Mouse (Mus musculus): ENCODE measurements around the gene Nupl2.
A peak's percentile ranks its signal among the peaks of the same experiment; 100 is the strongest.

The Nupl2 gene

DNA sequence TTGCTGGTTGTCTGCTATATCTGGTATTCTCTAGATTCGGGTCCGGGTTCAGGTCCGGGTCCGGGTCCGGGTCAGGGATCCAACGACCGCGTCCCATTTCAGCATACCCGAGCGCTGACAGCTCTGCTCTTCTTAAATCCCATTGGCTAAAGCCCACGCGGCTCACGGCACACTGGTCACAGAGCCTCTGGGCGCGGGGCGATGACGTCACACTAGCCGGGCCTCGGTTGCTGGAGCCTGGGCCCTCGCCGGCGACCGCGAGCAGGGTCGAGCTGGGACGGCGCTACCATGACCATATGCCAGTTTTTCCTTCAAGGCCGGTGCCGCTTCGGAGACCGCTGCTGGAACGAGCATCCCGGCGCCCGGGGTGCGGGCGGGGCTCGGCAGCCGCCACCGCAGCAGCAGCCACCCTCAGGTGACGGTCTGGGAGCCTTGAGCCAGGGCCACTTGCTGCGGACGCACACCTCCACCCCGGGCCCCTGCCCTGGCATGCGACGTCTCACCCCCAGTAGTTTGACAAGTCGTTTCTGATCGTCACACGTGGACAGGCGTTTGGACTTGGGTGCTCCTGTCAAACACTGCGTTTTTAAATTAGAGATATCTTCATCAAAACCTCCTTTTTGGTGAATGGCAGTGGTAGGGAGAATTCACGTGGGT lies at the start of gene Nupl2:
TSS of gene Nupl2 (plus strand) at position 175 of the 657 bp plus-strand sequence.
- peak; percentile 93 for DNase-seq (ENCODE audit: low spot score)

- DNase-seq (ENCODE audit: low spot score) = no peak
These were observed 42.5 kb upstream of the Nupl2 start for GRCm38 (mm10) chr5:24122221-24122620.

- DNase-seq (ENCODE audit: low spot score) = no peak
These were observed 40.6 kb upstream of the Nupl2 start for GRCm38 (mm10) chr5:24124175-24124574.

- no peak for DNase-seq (ENCODE audit: low spot score)
These were observed 40.0 kb upstream of the Nupl2 start for GRCm38 (mm10) chr5:24124579-24125276.

DNA sequence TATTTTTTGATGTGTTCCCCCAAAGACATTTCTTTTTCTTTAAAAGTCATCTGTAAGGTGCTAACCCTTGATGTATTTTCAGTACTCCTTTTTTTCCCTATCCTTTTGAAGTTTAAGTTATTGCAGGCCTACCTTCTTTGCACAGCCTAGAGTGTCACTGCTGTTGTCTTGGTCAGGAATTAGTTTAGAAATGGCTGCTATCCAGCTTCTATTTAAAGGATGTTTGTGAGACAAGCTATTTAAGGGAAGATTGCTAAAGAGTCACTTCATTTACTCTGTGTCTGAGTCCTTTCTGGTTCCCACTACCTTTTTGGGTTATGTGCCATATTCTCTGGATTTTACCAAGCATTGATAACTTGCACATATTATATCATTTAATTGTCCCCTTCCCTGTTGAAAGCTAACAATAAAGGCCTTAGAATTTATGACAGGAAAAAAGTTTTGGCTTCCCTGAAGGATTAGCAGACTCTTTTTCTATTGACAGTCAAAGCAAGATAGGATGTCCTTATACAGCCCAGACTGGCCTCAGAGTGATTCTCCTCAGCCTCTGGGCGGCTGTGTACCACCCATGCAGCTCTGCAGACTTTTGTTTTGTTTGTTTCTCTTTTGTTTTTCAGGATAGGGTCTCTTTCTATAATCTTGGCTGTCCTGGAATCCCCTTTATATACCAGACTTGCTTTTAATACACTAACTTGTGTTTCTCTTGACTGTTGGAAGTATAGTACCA lies 38.7 kb upstream of the Nupl2 start:
- no peak for DNase-seq (ENCODE audit: low spot score)

- no peak for DNase-seq (ENCODE audit: low spot score)
These were observed 37.8 kb upstream of the Nupl2 start for GRCm38 (mm10) chr5:24126967-24127366.

GRCm38 (mm10) chr5:24146964-24147363 lies 17.8 kb upstream of the Nupl2 start:
- no peak for DNase-seq (ENCODE audit: low spot score)

DNA sequence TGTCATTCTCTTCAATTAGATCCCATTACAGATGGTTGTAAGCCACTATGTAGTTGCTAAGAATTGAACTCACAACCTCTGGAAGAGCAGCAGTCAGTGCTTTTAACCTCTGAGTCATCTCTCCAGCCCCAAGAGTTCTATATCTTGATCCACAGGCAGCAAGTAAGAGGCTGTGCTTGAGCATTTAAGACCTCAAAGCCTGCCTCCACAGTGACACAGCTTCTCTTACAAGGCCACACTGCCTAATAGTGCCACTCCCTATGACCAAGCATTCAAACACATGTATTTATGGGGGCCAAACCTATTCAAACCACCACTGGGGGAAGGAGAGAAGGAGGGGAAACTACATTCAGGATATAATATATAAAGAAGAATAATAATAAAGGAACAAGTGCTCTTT lies 12.6 kb upstream of the Nupl2 start:
- no peak for DNase-seq (ENCODE audit: low spot score)

DNA sequence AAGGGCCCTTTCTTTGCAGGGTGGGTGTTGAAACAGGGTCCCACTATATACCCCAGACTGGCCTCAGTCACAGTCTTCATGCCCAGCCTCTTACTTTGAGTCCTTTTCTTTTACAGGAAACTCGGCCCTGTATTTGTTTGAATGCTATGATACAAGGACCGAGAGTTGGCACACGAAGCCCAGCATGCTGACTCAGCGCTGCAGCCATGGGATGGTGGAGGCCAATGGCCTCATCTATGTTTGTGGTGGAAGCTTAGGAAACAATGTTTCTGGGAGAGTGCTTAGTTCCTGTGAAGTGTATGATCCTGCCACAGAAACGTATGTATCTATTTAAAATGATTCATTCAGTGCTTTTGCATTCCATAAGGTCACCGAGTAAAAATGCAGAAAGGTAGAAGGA lies 8.0 kb upstream of the Nupl2 start:
- DNase-seq (ENCODE audit: low spot score) = no peak

DNA sequence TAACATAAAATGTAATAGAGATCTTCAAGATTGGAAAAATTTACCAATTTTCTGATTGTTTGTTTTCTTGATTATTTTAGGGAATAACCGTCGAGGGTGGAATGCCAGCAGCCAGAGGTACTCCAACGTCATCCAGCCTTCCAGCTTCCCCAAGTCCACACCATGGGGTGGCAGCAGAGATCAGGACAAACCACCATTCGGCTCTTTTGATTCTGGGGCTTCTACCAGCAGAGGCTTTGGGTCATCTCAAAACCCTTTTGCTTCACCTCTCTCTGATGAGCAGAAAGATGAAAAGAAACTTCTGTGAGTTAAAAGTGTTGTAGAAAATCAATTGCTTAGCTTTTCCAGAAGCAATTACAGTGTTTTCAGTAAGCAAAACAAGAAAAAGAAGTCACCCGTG lies 2.5 kb downstream of the Nupl2 start:
- no peak for DNase-seq (ENCODE audit: low spot score)

GRCm38 (mm10) chr5:24169881-24170280 lies 5.1 kb downstream of the Nupl2 start:
- no peak for DNase-seq (ENCODE audit: low spot score)

GRCm38 (mm10) chr5:24172092-24172491 lies 7.3 kb downstream of the Nupl2 start:
- DNase-seq (ENCODE audit: low spot score) = no peak

- no peak for DNase-seq (ENCODE audit: low spot score)
These were observed 16.9 kb downstream of the Nupl2 start for GRCm38 (mm10) chr5:24181514-24182295.

DNA sequence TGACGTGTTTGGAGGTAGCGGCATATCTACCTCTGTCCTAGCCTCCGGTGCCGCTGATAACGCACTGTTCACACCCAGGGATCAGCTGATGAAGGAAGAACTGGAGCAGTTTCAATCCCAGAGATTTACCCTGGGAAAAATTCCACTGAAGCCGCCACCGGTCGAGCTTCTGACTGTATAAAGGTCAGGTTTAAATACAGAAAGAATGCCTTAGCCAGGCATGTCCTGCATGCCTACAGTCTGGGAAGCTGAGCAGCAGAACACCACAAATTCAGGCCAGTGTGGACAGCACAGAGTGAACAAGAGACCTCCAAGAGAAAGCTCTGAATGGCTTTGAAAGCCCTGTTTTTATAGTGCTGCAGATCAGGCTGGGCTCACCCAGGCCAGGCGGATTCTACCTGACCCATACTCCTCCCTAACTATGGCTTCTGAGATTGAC lies 17.6 kb downstream of the Nupl2 start:
- DNase-seq (ENCODE audit: low spot score) = no peak

GRCm38 (mm10) chr5:24183096-24183495 lies 18.3 kb downstream of the Nupl2 start:
- DNase-seq (ENCODE audit: low spot score) = no peak

- DNase-seq (ENCODE audit: low spot score) = no peak
These were observed 19.2 kb downstream of the Nupl2 start for GRCm38 (mm10) chr5:24184011-24184410.

DNA sequence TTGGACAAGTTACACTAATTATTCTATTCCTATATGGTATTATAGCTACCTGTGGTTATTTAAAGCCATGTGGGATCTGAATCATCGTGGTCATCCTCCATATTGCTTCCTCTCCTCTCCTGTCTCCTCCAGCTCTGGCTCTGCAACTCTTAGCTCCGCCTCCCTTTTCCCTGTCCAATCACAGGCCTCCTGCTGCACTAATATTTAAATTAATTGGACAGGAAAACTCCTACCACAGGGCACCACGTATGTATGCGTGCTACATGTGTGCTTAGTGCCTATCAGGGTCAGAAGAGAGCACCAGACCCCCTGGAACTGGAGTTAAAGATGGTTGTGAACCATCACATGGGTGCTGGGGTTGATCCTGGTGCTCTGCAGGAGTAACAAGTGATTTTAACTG lies 23.7 kb downstream of the Nupl2 start:
- no peak for DNase-seq (ENCODE audit: low spot score)

DNA sequence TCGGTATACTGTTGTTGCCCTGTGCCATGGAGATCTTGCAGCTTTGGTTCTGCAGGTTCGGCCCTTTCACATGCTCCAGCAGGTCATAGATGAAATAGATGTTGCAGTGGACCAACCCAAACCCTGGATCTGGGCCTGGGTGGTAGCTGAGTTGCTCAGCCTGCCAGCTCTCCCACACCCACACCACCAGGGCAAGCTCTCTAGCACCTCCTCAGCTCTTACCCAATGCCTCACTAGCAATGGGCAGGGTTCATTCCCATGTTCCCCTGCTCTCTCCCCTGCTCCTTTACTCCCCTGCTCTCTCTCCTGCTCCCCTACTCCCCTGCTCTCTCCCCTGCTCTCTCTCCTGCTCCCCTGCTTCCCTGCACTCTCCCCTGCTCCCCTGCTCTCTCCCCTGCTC lies 27.1 kb downstream of the Nupl2 start:
- DNase-seq (ENCODE audit: low spot score) = no peak

GRCm38 (mm10) chr5:24201006-24201405 lies 36.2 kb downstream of the Nupl2 start:
- DNase-seq (ENCODE audit: low spot score) = no peak

DNA sequence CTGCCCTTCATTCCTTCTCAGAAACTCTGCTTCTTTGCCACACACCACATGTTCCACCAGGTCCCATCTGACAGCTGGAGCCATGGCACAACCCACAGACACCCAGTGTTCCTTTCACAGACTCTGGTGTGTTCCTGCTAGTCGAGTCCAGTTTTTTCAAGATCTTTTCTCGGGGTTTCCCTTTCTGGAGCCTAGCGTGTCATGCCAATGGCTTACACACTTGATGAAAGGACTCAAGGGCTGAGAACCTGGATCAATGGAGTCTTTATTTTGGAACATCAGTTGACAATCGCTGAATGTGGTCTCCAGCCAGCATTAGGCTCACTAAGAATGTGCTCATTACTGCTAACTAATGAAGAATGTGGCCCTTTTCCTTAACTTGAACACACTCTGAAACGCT lies 37.7 kb downstream of the Nupl2 start:
- no peak for DNase-seq (ENCODE audit: low spot score)

DNA sequence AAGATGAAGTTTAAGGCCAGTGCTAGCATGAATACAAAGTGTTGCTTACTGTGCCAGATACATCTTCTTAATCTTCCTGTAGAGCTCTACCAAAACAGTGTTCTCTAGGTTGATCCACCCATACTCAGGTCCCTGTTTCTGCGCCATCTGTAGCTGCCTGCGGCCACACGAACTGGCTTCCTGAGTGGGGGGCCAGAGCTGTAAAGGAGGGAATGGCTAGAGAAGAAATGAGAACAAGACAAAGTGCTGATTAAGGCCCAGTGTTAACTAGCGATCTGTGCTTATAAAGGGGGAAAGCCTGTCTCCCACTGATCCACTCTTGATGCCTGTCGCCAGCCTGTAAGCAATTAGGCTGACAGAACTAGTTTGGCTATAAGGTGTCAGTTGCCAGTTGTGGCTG lies 38.5 kb downstream of the Nupl2 start:
- no peak for DNase-seq (ENCODE audit: low spot score)

- DNase-seq (ENCODE audit: low spot score) = no peak
These were observed 43.2 kb downstream of the Nupl2 start for GRCm38 (mm10) chr5:24207965-24208364.

Measured in urinary bladder, postnatal 25 days (tissue).